Mouse (Mus musculus): ENCODE data around the gene C2cd5.

GRCm38 (mm10) chr6:142964076-142964530 is 135.8 kb downstream of the C2cd5 start, which contains the start of gene St8sia1:
- TF ChIP-seq CTCF (IDR thresholded peaks at IDR 0.05; ENCODE audit: extremely low read depth, insufficient read depth, insufficient read length, insufficient replicate concordance): no peak
- TF ChIP-seq POLR2A (IDR thresholded peaks at IDR 0.05; ENCODE audit: low read depth, low read length): no peak

Data from spleen, adult 2 months (tissue).